ENCODE assay signal across 14 mouse cellular contexts in the genomic region with DNA sequence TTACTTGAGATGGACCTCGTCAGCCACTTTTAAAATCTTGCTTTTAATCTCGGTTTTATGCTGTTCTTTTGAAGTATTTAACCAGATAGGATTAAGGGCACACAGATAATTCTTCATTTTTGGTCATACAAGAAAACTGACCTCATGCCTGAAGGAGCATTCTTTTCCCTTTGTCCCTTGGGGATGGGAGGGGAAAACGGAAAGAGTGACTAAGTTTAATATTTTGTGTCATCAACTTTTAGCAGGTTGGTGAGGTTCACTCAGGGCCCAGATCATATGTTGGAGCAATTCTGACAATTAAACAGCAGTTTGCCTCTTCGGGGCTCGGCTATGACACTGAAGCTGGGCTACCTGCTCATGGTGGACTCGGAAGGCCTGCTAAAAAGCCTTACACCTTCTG. TPM values are rescaled to one million over a fixed set of nuclear protein-coding genes. Genes with fewer than 3 reads are reported as not detected.
A peak's percentile ranks its signal among the peaks of the same experiment; 100 is the strongest.
DNase-seq lines count a peak whose midpoint lies in the region; ATAC-seq and TF ChIP-seq lines count a peak whose summit lies in the region.
"Had no signal": no experiment of that assay in that cellular context is flagged by ENCODE, and none has a peak within 500 bp of the region (broad histone marks: within the 10 kb centered on the region; RNA-seq: fewer than 3 reads in every experiment).

No protein-coding gene starts in this region.

- DNase-seq in heart, postnatal 25 days (ENCODE audit: low spot score) = no peak
- peak; percentile 66 for DNase-seq in 416B (ENCODE audit: low read depth)
- no peak for DNase-seq in left cerebral cortex, postnatal 4 days
- no peak for DNase-seq in testis, postnatal 10 days (ENCODE audit: low spot score)
- DNase-seq: adrenal gland, adult 8-10 months; cerebellum, adult 9-11 months; forebrain, postnatal 0 days; kidney, adult 2 months; lung, embryonic 14.5 days; right cerebral cortex, adult 18-20 months had no signal

- no peak overlapping the region for H3K4me2 ChIP-seq in heart, embryonic 13.5 days
- no peak overlapping the region for H3K4me2 ChIP-seq in liver, embryonic 16.5 days (ENCODE audit: low read depth, low read length)
- H3K4me2 ChIP-seq: lung, embryonic 14.5 days had no signal

- intact Hi-C loops in heart, postnatal 25 days (cut with DNase I) = no loop called here
- intact Hi-C loops in left cerebral cortex, postnatal 4 days (cut with DNase I) = no loop called here

- peaks cover 11% of the 10 kb centered on the region for H3K4me1 ChIP-seq in heart, embryonic 13.5 days
- H3K4me1 ChIP-seq in bone marrow, adult 2 months (ENCODE audit: control insufficient read depth, insufficient read depth, low read length) = peaks cover 16% of the 10 kb centered on the region
- H3K4me1 ChIP-seq in liver, embryonic 16.5 days (ENCODE audit: control insufficient read depth, low read depth, low read length) = peaks cover 16% of the 10 kb centered on the region

- H3K27ac ChIP-seq in heart, embryonic 13.5 days (replicated peaks) = 0 out of 2 replicates have a peak overlapping the region, but pooled peaks have one; percentile 5
- peak overlapping the region; percentile 59; the same call in 1 of the 2 replicates for H3K27ac ChIP-seq in bone marrow, adult 2 months (ENCODE audit: control insufficient read depth, insufficient read depth, low read depth, low read length, poor library complexity)
- H3K27ac ChIP-seq in liver, embryonic 16.5 days (ENCODE audit: low read length) = peak overlapping the region; percentile 42

- no peaks in the 10 kb centered on the region for H3K36me3 ChIP-seq in heart, embryonic 13.5 days
- H3K36me3 ChIP-seq in liver, embryonic 16.5 days (ENCODE audit: control insufficient read depth, insufficient read depth) = no peaks in the 10 kb centered on the region

- WGBS in heart, embryonic 13.5 days = 81% methylated on average over 6 of the region's 6 CpGs
- WGBS in bone marrow, adult 2 months = 61% methylated on average over 6 of the region's 6 CpGs
- 60% methylated on average over 6 of the region's 6 CpGs for WGBS in liver, embryonic 16.5 days (ENCODE audit: insufficient replicate concordance)

- H3K9me3 ChIP-seq in heart, embryonic 13.5 days = no peaks in the 10 kb centered on the region
- H3K9me3 ChIP-seq in liver, embryonic 16.5 days (replicated peaks; ENCODE audit: control insufficient read depth, low read length) = no peaks in the 10 kb centered on the region

- no peaks in the 10 kb centered on the region for H3K27me3 ChIP-seq in heart, embryonic 13.5 days (replicated peaks)
- H3K27me3 ChIP-seq in liver, embryonic 16.5 days (ENCODE audit: control insufficient read depth, insufficient read depth, low read depth, low read length) = no peaks in the 10 kb centered on the region

- H3K4me3 ChIP-seq in heart, embryonic 13.5 days = no peak overlapping the region
- H3K4me3 ChIP-seq in bone marrow, adult 2 months (replicated peaks; ENCODE audit: control insufficient read depth, low read depth, low read length) = no peak overlapping the region
- H3K4me3 ChIP-seq in liver, embryonic 16.5 days (ENCODE audit: low read depth, low read length) = no peak overlapping the region

- TF ChIP-seq CTCF in bone marrow, adult 2 months (IDR thresholded peaks at IDR 0.05; ENCODE audit: control insufficient read depth, insufficient read depth, low read length) = no peak

- ATAC-seq in heart, embryonic 13.5 days (ENCODE audit: extremely low read depth, insufficient number of reproducible peaks, low FRiP score, low TSS enrichment) = no peak
- ATAC-seq in liver, embryonic 16.5 days (ENCODE audit: low read depth) = no peak
- ATAC-seq: forebrain, postnatal 0 days; hindbrain, embryonic 16.5 days had no signal

- no peak for TF ChIP-seq POLR2A in bone marrow, adult 2 months (IDR thresholded peaks at IDR 0.05; ENCODE audit: borderline replicate concordance, control insufficient read depth, low read depth, low read length)

- H3K9ac ChIP-seq in heart, embryonic 13.5 days = no peak overlapping the region
- no peak overlapping the region for H3K9ac ChIP-seq in liver, embryonic 16.5 days (ENCODE audit: low read depth, low read length)
- H3K9ac ChIP-seq: forebrain, postnatal 0 days; lung, embryonic 14.5 days had no signal

RNA-seq across cellular contexts. Expression of a gene that starts 60.0 kb away (rescaled TPM):
- polyA plus RNA-seq in heart, embryonic 13.5 days (2015; fragmentation: Nextera tagmentation; extraction: Ambion mirVana) = 4.0 and 5.0 TPM in 2 replicates
- 10 to 100 TPM; 14.0 to 16.7 TPM for total RNA-seq in heart, postnatal 25 days (2021)
- 19.8 and 47.3 TPM in 2 replicates for polyA plus RNA-seq in bone marrow, adult 2 months (2011; ENCODE audit: insufficient read depth, insufficient read length, low replicate concordance, missing spikeins)
- 3.2 and 4.1 TPM in 2 replicates for polyA plus RNA-seq in liver, embryonic 16.5 days (2015; fragmentation: Nextera tagmentation; extraction: Ambion mirVana)
- total RNA-seq in left cerebral cortex, postnatal 4 days (2021) = 1 to 10 TPM; 6.7 to 6.9 TPM

Comparison
In these comparisons a context has a peak if more than half of its experiments do, and no peak if none do; other contexts are left out.
1. H3K27ac ChIP-seq: peak in every context shown above with its lines; median percentile 59 in bone marrow, adult 2 months; 42 in liver, embryonic 16.5 days; 5 in heart, embryonic 13.5 days.